Mouse (Mus musculus): ENCODE results near the gene Atrn. TPM values are rescaled to one million over a fixed set of nuclear protein-coding genes. Genes with fewer than 3 reads are reported as not detected.
A peak's percentile ranks its signal among the peaks of the same experiment; 100 is the strongest.

Atrn gene
- polyA plus RNA-seq, 1 experiment from 2014 or later = 5.0 TPM

DNA sequence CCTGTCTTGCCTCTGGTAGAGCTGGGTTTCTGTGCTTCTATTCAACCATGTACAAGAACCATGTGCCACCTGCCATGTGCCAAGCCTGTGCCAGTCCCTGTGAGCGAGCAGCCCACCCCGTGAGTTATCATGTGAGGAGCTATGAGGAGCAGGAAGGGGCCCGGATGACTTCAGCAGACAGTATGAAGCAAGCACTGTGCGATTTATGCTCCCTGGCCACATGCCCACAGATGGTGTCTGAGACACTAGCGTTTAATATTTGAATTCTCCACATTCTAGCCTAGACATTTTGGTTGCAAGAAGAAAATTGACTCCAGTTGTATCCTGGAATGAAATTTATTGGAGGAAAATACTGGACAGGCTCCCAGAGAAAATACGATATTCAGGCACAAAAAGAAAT is 161.2 kb downstream of the Atrn start:
- H3K27ac ChIP-seq (ENCODE audit: low read length) = no peak overlapping the region
- H3K4me3 ChIP-seq (ENCODE audit: low read length) = no peak overlapping the region
- no peak overlapping the region for H3K4me2 ChIP-seq (ENCODE audit: low read depth, low read length)
- peaks cover 19% of the 10 kb centered on the region for H3K27me3 ChIP-seq (ENCODE audit: control insufficient read depth, insufficient read depth, low read depth, low read length)
- WGBS = 42% methylated on average over 6 of the region's 6 CpGs
- peaks cover 6% of the 10 kb centered on the region for H3K4me1 ChIP-seq (replicated peaks; ENCODE audit: control insufficient read depth, insufficient read depth, low read length)
- H3K9ac ChIP-seq (ENCODE audit: low read length) = no peak overlapping the region
- no peaks in the 10 kb centered on the region for H3K36me3 ChIP-seq (ENCODE audit: control insufficient read depth, insufficient read depth, low read length)
- ATAC-seq (ENCODE audit: low read depth) = peak; percentile 56; the same call in 1 of the 2 replicates
- no peaks in the 10 kb centered on the region for H3K9me3 ChIP-seq (ENCODE audit: control insufficient read depth, low read length)

DNA sequence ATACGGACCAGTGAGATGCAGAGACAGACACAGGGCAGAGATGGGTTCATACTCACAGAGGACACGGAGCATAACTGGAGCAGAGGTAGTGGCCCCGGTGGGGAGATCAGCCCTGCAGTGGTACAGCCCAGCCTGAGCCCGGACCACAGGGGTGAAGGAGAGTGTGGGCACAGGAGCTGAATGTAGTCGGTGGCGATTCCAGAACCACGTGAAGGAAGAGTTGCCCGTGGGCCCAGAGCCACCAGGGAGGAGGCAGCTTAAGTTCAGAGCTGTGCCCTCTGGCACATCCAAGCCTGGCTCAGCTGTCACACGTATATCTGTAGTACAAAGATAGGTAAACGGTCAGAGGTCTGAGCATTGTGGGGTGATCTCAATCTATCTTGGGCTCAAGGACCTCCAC is 166.2 kb downstream of the Atrn start:
- Histone ChIP-seq H3K27me3 (ENCODE audit: control insufficient read depth, insufficient read depth, low read depth, low read length) (no peaks in the 10 kb centered on the region), H3K9ac (ENCODE audit: low read length) (no peak overlapping the region), H3K36me3 (ENCODE audit: control insufficient read depth, insufficient read depth, low read length) (no peaks in the 10 kb centered on the region), H3K9me3 (ENCODE audit: control insufficient read depth, low read length) (no peaks in the 10 kb centered on the region), H3K4me1 (replicated peaks; ENCODE audit: control insufficient read depth, insufficient read depth, low read length) (no peaks in the 10 kb centered on the region), H3K4me2 (ENCODE audit: low read depth, low read length) (no peak overlapping the region), H3K27ac (ENCODE audit: low read length) (no peak overlapping the region), H3K4me3 (ENCODE audit: low read length) (no peak overlapping the region)
- WGBS = 81% methylated on average over 10 of the region's 10 CpGs
- no peak for ATAC-seq (ENCODE audit: low read depth)

Small RNA genes within 50 kb of the gene (microRNA-seq; reads per million reads assigned to microRNA genes)
- gene Mir6973b = not detected

Other genes with a start within 250 kb of the Atrn start
- gene Ddrgk1, start 241.8 kb upstream of the Atrn start, polyA plus RNA-seq (2015; fragmentation: Nextera tagmentation; extraction: Ambion mirVana) = 64.9 and 65.7 TPM in 2 replicates
- 91.6 and 95.9 TPM in 2 replicates for gene Itpa, start 238.9 kb upstream of the Atrn start, polyA plus RNA-seq (2015; fragmentation: Nextera tagmentation; extraction: Ambion mirVana)
- 0.53 and 0.88 TPM in 2 replicates for gene Slc4a11, start 209.0 kb upstream of the Atrn start, polyA plus RNA-seq (2015; fragmentation: Nextera tagmentation; extraction: Ambion mirVana)
- gene 4930402H24Rik, start 89 bp upstream of the Atrn start, polyA plus RNA-seq (2015; fragmentation: Nextera tagmentation; extraction: Ambion mirVana) = 29.3 and 30.8 TPM in 2 replicates
- gene Gfra4, start 136.6 kb downstream of the Atrn start, polyA plus RNA-seq (2015; fragmentation: Nextera tagmentation; extraction: Ambion mirVana) = 8.2 and 9.3 TPM in 2 replicates
- gene Adam33, start 157.3 kb downstream of the Atrn start, polyA plus RNA-seq (2015; fragmentation: Nextera tagmentation; extraction: Ambion mirVana) = 6.5 and 7.1 TPM in 2 replicates
- gene Siglec1, start 180.3 kb downstream of the Atrn start, polyA plus RNA-seq (2015; fragmentation: Nextera tagmentation; extraction: Ambion mirVana) = 0.34 and 0.59 TPM in 2 replicates
- 16.0 and 17.2 TPM in 2 replicates for gene Hspa12b, start 220.8 kb downstream of the Atrn start, polyA plus RNA-seq (2015; fragmentation: Nextera tagmentation; extraction: Ambion mirVana)
- not detected in 2 replicates for gene Gm11037, start 227.0 kb downstream of the Atrn start, polyA plus RNA-seq (2015; fragmentation: Nextera tagmentation; extraction: Ambion mirVana)

Data from lung, embryonic 16.5 days (tissue).